Mouse (Mus musculus) liver, adult 2 months (tissue): ENCODE data around the gene Heatr6.

Experiments
- CTCF ChIP-seq: fragments of 200-500 bp; IDR thresholded peaks from 2 replicates; pipeline ENCODE4 v1.5.1; 2011; ENCODE audit warnings: low read depth, low read length, control low read depth
- POLR2A ChIP-seq: fragments of 200-500 bp; IDR thresholded peaks from 2 replicates; pipeline ENCODE4 v1.6.1; 2011; ENCODE audit warnings: low read length, control low read depth; ENCODE audit not compliant: insufficient read depth; ENCODE audit errors: extremely low read depth

- TF ChIP-seq CTCF (no peak), POLR2A (no peak)
Measured at GRCm38 (mm10) chr11:83734215-83734614, 19.3 kb upstream of the Heatr6 start.
